Mouse (Mus musculus) heart, embryonic 11.5 days (tissue): ENCODE measurements at regions not wholly inside any gene's neighbourhood (a gene's known extent, or its start where the extent isn't known, plus 50 kb on each side); places are given as distances from the start of the nearest gene placed in this dataset.

Source experiments
- ATAC-seq: fragments of 200-750 bp; cut with Nextera tagmentation; replicated peaks from 2 replicates; pipeline ENCODE4 v1.8.0; 2017; ENCODE audit warnings: moderate library complexity; ENCODE audit not compliant: insufficient number of reproducible peaks, low FRiP score, low TSS enrichment
- H3K27ac ChIP-seq: fragments of 300-500 bp; sonication (generic); 2 replicates; pipeline ENCODE4 v1.5.1; 2014; ENCODE audit warnings: mild to moderate bottlenecking, low read depth, low read length
- H3K27me3 ChIP-seq: fragments of 300-500 bp; sonication (generic); 2 replicates; pipeline ENCODE4 v1.6.1; 2014; ENCODE audit warnings: mild to moderate bottlenecking, low read length, mixed read lengths; ENCODE audit not compliant: control insufficient read depth, insufficient read depth
- H3K36me3 ChIP-seq: fragments of 300-500 bp; sonication (generic); 2 replicates; pipeline ENCODE4 v1.6.1; 2014; ENCODE audit warnings: mild to moderate bottlenecking, low read length, moderate library complexity, mixed read lengths; ENCODE audit not compliant: control insufficient read depth, insufficient read depth
- H3K4me1 ChIP-seq: fragments of 300-500 bp; sonication (generic); 2 replicates; pipeline ENCODE4 v1.6.1; 2014; ENCODE audit warnings: low read length; ENCODE audit not compliant: control insufficient read depth, insufficient read depth
- H3K4me2 ChIP-seq: fragments of 300-500 bp; sonication (generic); 2 replicates; pipeline ENCODE4 v1.6.1; 2014; ENCODE audit warnings: mild to moderate bottlenecking, moderate library complexity
- H3K4me3 ChIP-seq: fragments of 300-500 bp; sonication (generic); 2 replicates; pipeline ENCODE4 v1.5.1; 2014; ENCODE audit warnings: low read depth, low read length
- H3K9ac ChIP-seq: fragments of 300-500 bp; sonication (generic); 2 replicates; pipeline ENCODE4 v1.6.1; 2014; ENCODE audit warnings: mild to moderate bottlenecking, low read depth, low read length, moderate library complexity
- H3K9me3 ChIP-seq: fragments of 300-500 bp; sonication (generic); replicated peaks from 2 replicates; pipeline ENCODE4 v1.6.1; 2016; ENCODE audit warnings: low read length; ENCODE audit not compliant: control insufficient read depth
- WGBS: fragments of 180-500 bp; shearing (Covaris S2); extraction: QIAGEN DNeasy Blood & Tissue Kit; methylation state at CpG from one replicate; pipeline ENCODE4 v1.1.7; 2014; ENCODE audit not compliant: insufficient replicate concordance; 5-methylcytosine and 5-hydroxymethylcytosine counted together

- Histone ChIP-seq H3K27me3 (no peaks in the 10 kb centered on the region), H3K4me1 (no peaks in the 10 kb centered on the region), H3K9ac (no peak overlapping the region), H3K9me3 (no peaks in the 10 kb centered on the region), H3K27ac (no peak overlapping the region), H3K4me3 (no peak overlapping the region), H3K36me3 (no peaks in the 10 kb centered on the region), H3K4me2 (no peak overlapping the region)
- 84% methylated on average over 5 of the region's 5 CpGs for WGBS
- no peak for ATAC-seq
Observed at GRCm38 (mm10) chr4:9218380-9218779, 979.5 kb upstream of the Car8 start.

DNA sequence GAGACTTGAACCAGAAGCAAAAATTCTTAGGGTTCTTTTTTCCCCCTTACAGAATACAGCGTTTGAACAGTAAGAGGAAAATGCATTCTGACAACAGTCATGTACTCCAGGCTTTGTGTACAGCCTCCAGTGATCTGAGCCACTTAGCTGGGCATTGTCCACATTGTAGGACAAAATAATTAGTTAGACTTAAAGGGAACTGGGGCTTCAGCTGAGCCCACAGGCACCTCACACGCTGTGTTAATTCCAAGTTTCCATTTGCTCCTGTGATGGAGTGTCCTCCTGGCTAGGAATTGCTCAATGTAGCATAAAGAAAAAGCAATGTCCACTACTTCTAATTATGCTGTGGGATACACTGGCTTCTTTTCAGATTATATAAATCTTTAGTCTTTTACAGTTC is 969.8 kb upstream of the Car8 start:
- WGBS: 76% methylated on average over 2 of the region's 2 CpGs
- Histone ChIP-seq H3K4me3 (no peak overlapping the region), H3K36me3 (no peaks in the 10 kb centered on the region), H3K27ac (no peak overlapping the region), H3K9me3 (no peaks in the 10 kb centered on the region), H3K4me1 (no peaks in the 10 kb centered on the region), H3K9ac (no peak overlapping the region), H3K27me3 (no peaks in the 10 kb centered on the region), H3K4me2 (no peak overlapping the region)
- no peak for ATAC-seq

DNA sequence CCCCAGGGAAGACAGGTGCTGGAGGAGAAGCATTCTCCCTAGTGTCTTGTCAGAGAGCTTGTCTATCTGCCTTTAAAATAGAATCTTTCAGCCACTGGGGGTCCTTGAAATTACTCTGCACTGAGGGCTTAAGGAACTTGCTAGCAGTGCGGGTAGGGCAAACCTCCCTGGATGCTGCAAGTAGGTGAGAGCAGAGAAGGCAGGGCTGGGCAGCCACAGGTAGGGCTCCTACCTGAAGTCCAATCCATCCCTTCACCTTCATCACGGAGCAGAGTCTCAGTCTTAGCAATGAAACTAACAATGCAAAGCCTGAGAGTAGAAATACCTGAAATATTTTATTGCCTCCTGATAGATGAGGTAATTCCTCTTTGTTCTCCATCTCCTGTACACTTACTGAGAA is 961.2 kb upstream of the Car8 start:
- Histone ChIP-seq H3K36me3 (no peaks in the 10 kb centered on the region), H3K9me3 (no peaks in the 10 kb centered on the region), H3K4me3 (no peak overlapping the region), H3K9ac (no peak overlapping the region), H3K4me2 (no peak overlapping the region), H3K27ac (no peak overlapping the region), H3K4me1 (no peaks in the 10 kb centered on the region), H3K27me3 (no peaks in the 10 kb centered on the region)
- no peak for ATAC-seq
- 62% methylated on average over 2 of the region's 2 CpGs for WGBS

DNA sequence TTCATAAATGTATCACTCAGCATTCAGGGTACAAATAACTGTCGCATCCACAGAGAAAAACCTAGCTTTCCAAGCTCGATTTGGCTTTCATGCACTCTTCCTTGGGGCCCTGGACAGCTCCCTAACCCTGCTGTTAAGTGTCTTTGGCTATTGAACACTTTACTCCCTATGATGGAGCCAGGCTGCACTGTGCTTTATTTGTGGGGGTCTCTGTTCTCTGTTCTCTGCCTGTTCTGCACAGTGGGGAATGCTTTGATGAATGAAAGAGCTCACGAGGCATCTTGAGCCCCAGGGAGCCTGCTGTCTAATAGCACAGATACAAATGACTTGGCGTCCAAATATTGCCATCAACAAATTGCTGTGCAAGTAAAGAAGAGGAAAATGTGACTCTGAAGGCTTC is 957.6 kb upstream of the Car8 start:
- no peaks in the 10 kb centered on the region for H3K4me1 ChIP-seq
- 51% methylated on average over 4 of the region's 4 CpGs for WGBS
- H3K4me2 ChIP-seq: no peak overlapping the region
- H3K27ac ChIP-seq: no peak overlapping the region
- no peak overlapping the region for H3K4me3 ChIP-seq
- no peaks in the 10 kb centered on the region for H3K27me3 ChIP-seq
- no peak for ATAC-seq
- H3K9ac ChIP-seq: no peak overlapping the region
- no peaks in the 10 kb centered on the region for H3K36me3 ChIP-seq
- no peaks in the 10 kb centered on the region for H3K9me3 ChIP-seq

DNA sequence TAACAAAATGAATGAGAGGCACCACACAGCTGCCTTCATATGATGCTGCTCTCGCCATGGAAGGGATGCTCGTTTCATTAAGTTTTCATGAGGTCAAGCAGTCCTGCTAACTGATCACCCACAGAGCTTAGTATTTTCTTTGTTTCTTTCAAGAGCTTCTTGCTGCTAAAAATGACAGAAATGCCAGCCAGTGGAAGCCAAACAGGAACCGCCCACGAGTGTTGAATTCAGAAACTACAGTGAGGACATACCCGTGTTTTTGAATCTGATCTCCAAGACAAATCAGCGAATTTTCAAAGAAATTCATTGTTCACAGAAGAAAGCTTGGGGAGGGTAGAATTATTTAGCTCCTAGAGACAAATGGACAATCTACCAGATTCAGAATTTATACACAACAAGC is 954.3 kb upstream of the Car8 start:
- Histone ChIP-seq H3K27ac (no peak overlapping the region), H3K27me3 (no peaks in the 10 kb centered on the region), H3K4me3 (no peak overlapping the region), H3K36me3 (no peaks in the 10 kb centered on the region), H3K9ac (no peak overlapping the region), H3K9me3 (no peaks in the 10 kb centered on the region), H3K4me1 (no peaks in the 10 kb centered on the region), H3K4me2 (no peak overlapping the region)
- ATAC-seq: no peak
- 69% methylated on average over 6 of the region's 6 CpGs for WGBS

DNA sequence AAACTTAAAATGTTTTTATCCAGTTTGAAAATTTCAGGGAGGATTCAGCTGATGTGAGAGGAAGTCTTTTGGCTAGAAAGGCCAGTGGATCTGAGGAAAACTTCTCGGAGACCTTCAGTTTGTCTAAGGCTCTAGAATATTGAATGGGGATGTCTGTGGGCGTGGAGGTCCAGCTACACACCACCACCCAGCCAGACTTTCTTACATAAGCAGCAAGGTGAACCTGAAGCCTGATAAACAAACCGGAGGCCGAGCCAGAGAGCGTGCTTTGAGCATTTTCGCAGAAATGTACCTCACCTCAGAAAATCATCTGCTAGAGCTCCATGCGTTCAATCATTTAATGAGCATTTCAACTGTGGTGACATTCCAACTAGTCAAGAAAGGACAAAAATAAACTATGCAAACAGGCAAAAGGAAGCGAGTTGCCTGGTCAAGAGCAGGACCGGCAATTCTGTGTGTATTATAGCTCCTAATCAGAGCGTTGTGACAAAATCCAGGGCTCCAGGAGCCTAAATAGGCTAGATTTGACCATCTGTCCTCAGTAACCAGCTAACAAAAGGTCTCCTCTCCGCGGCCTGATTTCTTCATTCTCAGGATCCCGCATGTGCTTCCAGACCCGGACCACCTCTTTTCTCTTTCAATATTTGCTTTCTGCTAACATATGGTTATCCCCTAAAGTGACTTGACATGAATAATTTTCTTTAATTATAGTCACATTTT is 946.5 kb upstream of the Car8 start:
- Histone ChIP-seq H3K4me2 (peak overlapping the region; percentile 65), H3K27me3 (no peaks in the 10 kb centered on the region), H3K9ac (peak overlapping the region; percentile 60), H3K4me1 (peaks cover 14% of the 10 kb centered on the region), H3K36me3 (no peaks in the 10 kb centered on the region), H3K4me3 (peak overlapping the region; percentile 30), H3K27ac (peak overlapping the region; percentile 88), H3K9me3 (no peaks in the 10 kb centered on the region)
- no peak for ATAC-seq
- 17% methylated on average over 14 of the region's 14 CpGs for WGBS

DNA sequence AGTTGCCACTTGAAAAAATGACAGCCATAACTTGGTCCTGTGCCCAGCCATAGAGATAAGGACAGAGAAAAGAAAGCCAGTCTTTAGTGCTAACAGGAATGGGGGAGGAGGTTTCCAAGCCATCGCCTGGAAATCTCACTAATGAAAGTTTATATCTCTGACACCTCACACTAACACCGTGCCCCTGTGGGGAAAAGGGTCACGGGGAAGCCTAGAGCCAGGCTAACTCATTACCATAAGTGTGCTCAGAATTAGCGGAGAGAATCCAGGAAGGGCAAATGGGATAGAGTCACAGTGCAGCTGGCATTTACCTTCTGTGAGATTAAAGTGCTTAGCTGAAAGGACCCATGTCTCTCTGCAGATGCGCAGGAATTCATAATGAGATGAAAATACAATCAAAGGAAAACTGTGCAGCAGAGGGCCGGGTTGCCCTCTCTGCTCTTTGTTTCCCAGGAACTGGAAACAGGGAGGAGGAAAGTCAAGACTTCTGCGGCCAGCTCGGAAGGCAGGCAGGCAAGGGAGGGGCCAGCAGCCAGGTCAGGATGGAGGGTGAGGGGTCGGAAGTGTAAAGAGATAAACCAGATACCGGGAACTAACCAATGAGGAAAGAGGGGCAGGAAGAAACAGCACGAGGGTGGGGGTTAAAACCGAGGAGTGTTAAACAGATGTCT is 945.7 kb upstream of the Car8 start:
- no peaks in the 10 kb centered on the region for H3K9me3 ChIP-seq
- WGBS: under 1% methylated on average over 12 of the region's 12 CpGs
- peak overlapping the region; percentile 60 for H3K9ac ChIP-seq
- H3K27ac ChIP-seq: peak overlapping the region; percentile 88
- no peaks in the 10 kb centered on the region for H3K27me3 ChIP-seq
- H3K4me2 ChIP-seq: peak overlapping the region; percentile 65
- peaks cover 14% of the 10 kb centered on the region for H3K4me1 ChIP-seq
- H3K4me3 ChIP-seq: peak overlapping the region; percentile 30
- H3K36me3 ChIP-seq: no peaks in the 10 kb centered on the region
- peak; percentile 71 for ATAC-seq

GRCm38 (mm10) chr4:9174365-9174764 is 935.5 kb upstream of the Car8 start:
- Histone ChIP-seq H3K27me3 (no peaks in the 10 kb centered on the region), H3K4me2 (no peak overlapping the region), H3K4me3 (no peak overlapping the region), H3K9me3 (no peaks in the 10 kb centered on the region), H3K27ac (no peak overlapping the region), H3K9ac (no peak overlapping the region), H3K4me1 (no peaks in the 10 kb centered on the region), H3K36me3 (no peaks in the 10 kb centered on the region)
- ATAC-seq: no peak
- WGBS: 91% methylated on average over 1 of the region's 1 CpGs

- no peak for ATAC-seq
- no peak overlapping the region for H3K4me2 ChIP-seq
- no peaks in the 10 kb centered on the region for H3K36me3 ChIP-seq
- H3K27ac ChIP-seq: no peak overlapping the region
- H3K9ac ChIP-seq: no peak overlapping the region
- H3K4me3 ChIP-seq: no peak overlapping the region
- no peaks in the 10 kb centered on the region for H3K9me3 ChIP-seq
- 80% methylated on average over 7 of the region's 7 CpGs for WGBS
- no peaks in the 10 kb centered on the region for H3K27me3 ChIP-seq
- no peaks in the 10 kb centered on the region for H3K4me1 ChIP-seq
Observed at GRCm38 (mm10) chr4:9162374-9162773, 923.5 kb upstream of the Car8 start.
